Mouse (Mus musculus): Measurements from ENCODE around the gene Nxn.

DNA sequence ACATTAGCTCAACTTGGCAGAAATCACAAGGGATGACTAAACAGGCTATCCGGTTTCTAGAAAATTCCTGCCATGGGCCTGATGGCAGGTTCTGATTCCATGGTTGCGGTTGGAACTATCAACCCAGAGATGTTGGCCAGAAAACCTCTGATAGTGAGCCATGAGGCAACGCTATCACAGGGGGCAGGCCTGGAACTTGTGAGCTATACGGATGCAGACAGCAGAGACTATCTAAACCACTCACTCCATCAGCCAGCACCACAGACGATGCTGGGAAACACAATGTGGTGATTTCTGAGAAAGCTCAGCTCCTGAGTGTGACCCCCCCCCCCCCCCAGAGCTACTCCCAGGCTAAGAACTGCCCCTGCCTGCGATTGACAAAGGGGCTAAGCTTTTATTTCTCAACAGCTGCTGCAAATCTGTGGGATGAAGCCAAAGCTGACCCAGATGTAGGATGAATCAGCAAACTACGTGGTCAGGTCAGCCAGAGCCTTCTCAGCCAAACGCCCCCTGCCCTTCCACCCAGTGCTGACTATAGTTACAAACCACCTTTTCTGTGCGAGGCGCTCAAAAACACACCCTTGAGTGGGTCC is 112.3 kb downstream of the Nxn start:
- no peak for TF ChIP-seq CTCF (IDR thresholded peaks at IDR 0.05; ENCODE audit: extremely low read depth, insufficient read length, insufficient replicate concordance, low read depth, low read length)
- no peak for TF ChIP-seq POLR2A (IDR thresholded peaks at IDR 0.05; ENCODE audit: low read depth, low read length)
